Mouse (Mus musculus): Measurements from ENCODE around the gene Bmt2. TPM values are rescaled to one million over a fixed set of nuclear protein-coding genes. Genes with fewer than 3 reads are reported as not detected.
A peak's percentile ranks its signal among the peaks of the same experiment; 100 is the strongest.

The Bmt2 gene
- polyA plus RNA-seq, 1 experiment from 2014 or later: 5.8 TPM

DNA sequence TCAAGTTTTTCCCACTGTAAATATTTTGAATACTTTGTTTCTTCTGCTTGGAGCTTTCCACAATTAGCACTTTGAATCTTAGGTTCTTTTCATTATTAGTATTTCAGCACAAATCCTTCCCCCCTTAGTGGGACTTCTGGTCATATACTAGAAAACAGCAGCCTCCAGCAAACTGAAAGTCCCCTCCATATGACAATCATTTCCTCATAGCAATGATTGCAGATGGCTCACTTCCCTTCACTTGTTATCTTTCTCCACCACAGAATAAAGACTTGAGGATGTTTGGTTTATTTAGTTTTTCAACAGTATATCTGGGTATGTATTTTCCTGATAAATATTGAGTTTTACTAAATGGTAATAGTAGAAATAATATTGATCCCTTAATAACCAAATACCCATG lies 12.6 kb upstream of the Bmt2 start:
- H3K27me3 ChIP-seq (replicated peaks; ENCODE audit: control insufficient read depth, insufficient read depth, low read length): no peaks in the 10 kb centered on the region
- no peak overlapping the region for H3K9ac ChIP-seq (ENCODE audit: low read depth, low read length)
- no peaks in the 10 kb centered on the region for H3K4me1 ChIP-seq (replicated peaks; ENCODE audit: control insufficient read depth, insufficient read depth, low read length)
- TF ChIP-seq CTCF (IDR thresholded peaks at IDR 0.05; ENCODE audit: low read depth): no peak
- H3K4me3 ChIP-seq (ENCODE audit: low read depth, low read length): no peak overlapping the region
- H3K4me2 ChIP-seq (replicated peaks; ENCODE audit: low read depth): no peak overlapping the region
- no peak overlapping the region for H3K27ac ChIP-seq (ENCODE audit: low read depth, low read length)
- ATAC-seq: no peak
- no peaks in the 10 kb centered on the region for H3K9me3 ChIP-seq (ENCODE audit: control insufficient read depth)
- no peaks in the 10 kb centered on the region for H3K36me3 ChIP-seq (ENCODE audit: control insufficient read depth, insufficient read depth)

DNA sequence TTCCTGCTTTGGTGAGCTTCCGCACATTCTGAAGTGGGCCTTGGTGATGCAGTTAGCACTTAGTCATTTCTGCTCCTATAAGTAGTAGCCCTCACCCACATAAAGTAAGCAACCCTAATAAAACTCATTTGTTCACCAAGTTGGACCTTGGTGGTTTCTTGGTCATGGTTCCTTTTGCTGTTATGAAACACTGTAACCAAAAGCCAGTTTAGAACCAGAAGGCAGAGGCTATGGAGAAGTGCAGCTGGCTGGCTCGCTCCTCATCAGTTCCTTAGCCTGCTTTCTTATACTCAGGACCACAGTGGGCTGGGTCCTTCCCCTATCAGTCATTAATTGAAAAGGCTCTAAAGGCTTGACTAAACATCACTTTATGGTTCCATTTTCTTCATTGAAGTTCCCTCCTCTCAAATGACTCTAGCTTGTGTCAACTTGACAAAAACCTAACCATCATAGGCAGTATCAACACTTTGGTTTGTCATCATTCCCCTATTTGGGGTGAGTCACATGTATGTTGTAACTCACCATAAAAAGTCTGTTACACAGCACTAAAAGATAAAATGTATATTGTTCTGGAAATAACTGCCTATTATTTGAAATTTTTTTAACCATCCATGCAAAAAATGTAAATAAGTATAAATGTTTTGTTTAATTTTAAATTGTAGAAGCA lies 6.3 kb upstream of the Bmt2 start:
- no peak overlapping the region for H3K27ac ChIP-seq (ENCODE audit: low read depth, low read length)
- H3K27me3 ChIP-seq (replicated peaks; ENCODE audit: control insufficient read depth, insufficient read depth, low read length): no peaks in the 10 kb centered on the region
- no peaks in the 10 kb centered on the region for H3K36me3 ChIP-seq (ENCODE audit: control insufficient read depth, insufficient read depth)
- H3K9ac ChIP-seq (ENCODE audit: low read depth, low read length): no peak overlapping the region
- no peak for TF ChIP-seq CTCF (IDR thresholded peaks at IDR 0.05; ENCODE audit: low read depth)
- no peaks in the 10 kb centered on the region for H3K4me1 ChIP-seq (replicated peaks; ENCODE audit: control insufficient read depth, insufficient read depth, low read length)
- no peak overlapping the region for H3K4me2 ChIP-seq (replicated peaks; ENCODE audit: low read depth)
- no peaks in the 10 kb centered on the region for H3K9me3 ChIP-seq (ENCODE audit: control insufficient read depth)
- no peak for ATAC-seq
- 96% methylated on average over 2 of the region's 2 CpGs for WGBS
- no peak overlapping the region for H3K4me3 ChIP-seq (ENCODE audit: low read depth, low read length)

DNA sequence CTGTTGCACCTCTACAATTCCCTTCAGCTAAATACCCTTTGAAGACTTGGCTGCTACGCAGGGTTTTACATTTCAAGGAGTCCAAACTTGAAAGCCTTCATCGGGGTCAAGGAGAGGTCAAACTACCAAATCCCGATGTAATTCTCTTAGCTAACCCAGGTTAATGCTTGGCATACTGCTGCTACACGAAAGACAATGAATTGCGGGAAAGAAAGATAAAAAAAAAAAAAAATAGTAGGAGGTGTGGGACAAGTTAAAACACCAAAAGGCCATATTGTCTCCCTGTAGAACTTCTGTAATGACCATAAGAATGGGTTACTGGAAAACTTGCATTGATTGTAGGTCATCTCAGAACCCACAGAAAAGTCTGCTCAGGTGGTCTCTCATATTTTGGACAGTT lies 583 bp upstream of the Bmt2 start:
- no peak overlapping the region for H3K27ac ChIP-seq (ENCODE audit: low read depth, low read length)
- 0 out of 2 replicates have a peak, but pooled peaks cover 4% of the 10 kb centered on the region for H3K4me1 ChIP-seq (replicated peaks; ENCODE audit: control insufficient read depth, insufficient read depth, low read length)
- no peak for ATAC-seq
- H3K36me3 ChIP-seq (ENCODE audit: control insufficient read depth, insufficient read depth): no peaks in the 10 kb centered on the region
- no peaks in the 10 kb centered on the region for H3K9me3 ChIP-seq (ENCODE audit: control insufficient read depth)
- no peak for TF ChIP-seq CTCF (IDR thresholded peaks at IDR 0.05; ENCODE audit: low read depth)
- WGBS: 15% methylated on average over 5 of the region's 5 CpGs
- H3K4me3 ChIP-seq (ENCODE audit: low read depth, low read length): peak overlapping the region; percentile 96
- H3K4me2 ChIP-seq (replicated peaks; ENCODE audit: low read depth): peak overlapping the region; percentile 84
- H3K9ac ChIP-seq (ENCODE audit: low read depth, low read length): peak overlapping the region; percentile 37
- H3K27me3 ChIP-seq (replicated peaks; ENCODE audit: control insufficient read depth, insufficient read depth, low read length): no peaks in the 10 kb centered on the region

DNA sequence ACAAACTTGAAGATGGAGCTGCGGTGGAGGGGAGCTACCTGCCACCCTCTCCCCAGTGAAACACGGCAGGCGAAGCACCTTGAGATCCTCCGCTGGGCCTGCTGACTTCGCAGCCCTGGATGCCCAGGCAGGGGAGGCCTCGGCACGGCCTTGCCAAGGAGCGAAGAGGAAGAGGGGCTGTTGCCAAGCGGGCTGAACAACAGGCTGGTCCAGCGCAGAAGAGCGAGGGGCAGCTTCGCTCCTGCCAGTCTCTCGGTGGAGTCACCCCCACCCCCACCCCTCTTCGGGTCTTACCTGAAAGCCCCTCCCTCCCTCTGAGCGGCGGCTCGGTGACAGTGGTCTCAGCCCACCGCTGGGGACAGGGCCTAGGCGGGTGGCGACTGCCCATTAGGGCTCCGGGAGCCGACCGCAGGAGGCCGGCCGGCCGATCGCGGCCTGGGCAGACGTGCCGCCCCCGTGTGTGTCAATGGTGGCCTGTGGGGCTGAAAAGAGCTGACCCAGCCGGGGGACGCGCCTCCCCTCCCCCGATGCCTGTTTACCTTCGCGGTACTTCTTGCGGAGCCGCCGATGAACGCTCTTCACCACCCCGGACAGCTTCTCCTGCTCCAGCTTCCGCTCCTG lies 515 bp downstream of the Bmt2 start:
- WGBS: under 1% methylated on average over 40 of the region's 43 CpGs
- Histone ChIP-seq H3K27me3 (replicated peaks; ENCODE audit: control insufficient read depth, insufficient read depth, low read length) (no peaks in the 10 kb centered on the region), H3K4me3 (ENCODE audit: low read depth, low read length) (peak overlapping the region; percentile 96), H3K27ac (ENCODE audit: low read depth, low read length) (peak overlapping the region; percentile 88), H3K4me1 (replicated peaks; ENCODE audit: control insufficient read depth, insufficient read depth, low read length) (0 out of 2 replicates have a peak, but pooled peaks cover 4% of the 10 kb centered on the region), H3K36me3 (ENCODE audit: control insufficient read depth, insufficient read depth) (no peaks in the 10 kb centered on the region), H3K4me2 (replicated peaks; ENCODE audit: low read depth) (peak overlapping the region; percentile 84), H3K9me3 (ENCODE audit: control insufficient read depth) (no peaks in the 10 kb centered on the region), H3K9ac (ENCODE audit: low read depth, low read length) (peak overlapping the region; percentile 95)
- ATAC-seq: peak; percentile 70
- TF ChIP-seq CTCF (IDR thresholded peaks at IDR 0.05; ENCODE audit: low read depth): no peak

DNA sequence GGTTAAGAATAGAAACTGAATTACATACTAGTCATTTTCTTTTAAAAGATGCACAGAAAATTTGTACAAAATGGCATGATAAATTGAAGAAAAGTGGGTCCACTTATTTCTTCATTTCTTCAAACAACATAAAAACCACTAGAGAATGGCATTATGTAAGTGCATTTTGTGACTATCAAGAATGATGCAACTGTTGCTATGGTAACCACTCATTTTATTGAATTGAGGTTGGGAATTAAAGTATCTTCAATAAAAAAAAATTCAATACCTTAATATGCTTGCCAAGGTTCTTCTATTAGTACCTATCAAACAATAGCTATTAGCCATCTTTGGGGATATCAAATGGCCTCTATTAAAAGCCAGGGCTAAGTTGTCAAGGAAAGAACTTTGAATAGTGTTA lies 1.6 kb downstream of the Bmt2 start:
- TF ChIP-seq CTCF (IDR thresholded peaks at IDR 0.05; ENCODE audit: low read depth): no peak
- Histone ChIP-seq H3K4me3 (ENCODE audit: low read depth, low read length) (0 out of 2 replicates have a peak overlapping the region, but pooled peaks have one; percentile 96), H3K9ac (ENCODE audit: low read depth, low read length) (no peak overlapping the region), H3K36me3 (ENCODE audit: control insufficient read depth, insufficient read depth) (no peaks in the 10 kb centered on the region), H3K9me3 (ENCODE audit: control insufficient read depth) (no peaks in the 10 kb centered on the region), H3K4me1 (replicated peaks; ENCODE audit: control insufficient read depth, insufficient read depth, low read length) (0 out of 2 replicates have a peak, but pooled peaks cover 4% of the 10 kb centered on the region), H3K4me2 (replicated peaks; ENCODE audit: low read depth) (peak overlapping the region; percentile 84; the same call in 1 of the 2 replicates), H3K27ac (ENCODE audit: low read depth, low read length) (no peak overlapping the region), H3K27me3 (replicated peaks; ENCODE audit: control insufficient read depth, insufficient read depth, low read length) (no peaks in the 10 kb centered on the region)
- ATAC-seq: no peak

DNA sequence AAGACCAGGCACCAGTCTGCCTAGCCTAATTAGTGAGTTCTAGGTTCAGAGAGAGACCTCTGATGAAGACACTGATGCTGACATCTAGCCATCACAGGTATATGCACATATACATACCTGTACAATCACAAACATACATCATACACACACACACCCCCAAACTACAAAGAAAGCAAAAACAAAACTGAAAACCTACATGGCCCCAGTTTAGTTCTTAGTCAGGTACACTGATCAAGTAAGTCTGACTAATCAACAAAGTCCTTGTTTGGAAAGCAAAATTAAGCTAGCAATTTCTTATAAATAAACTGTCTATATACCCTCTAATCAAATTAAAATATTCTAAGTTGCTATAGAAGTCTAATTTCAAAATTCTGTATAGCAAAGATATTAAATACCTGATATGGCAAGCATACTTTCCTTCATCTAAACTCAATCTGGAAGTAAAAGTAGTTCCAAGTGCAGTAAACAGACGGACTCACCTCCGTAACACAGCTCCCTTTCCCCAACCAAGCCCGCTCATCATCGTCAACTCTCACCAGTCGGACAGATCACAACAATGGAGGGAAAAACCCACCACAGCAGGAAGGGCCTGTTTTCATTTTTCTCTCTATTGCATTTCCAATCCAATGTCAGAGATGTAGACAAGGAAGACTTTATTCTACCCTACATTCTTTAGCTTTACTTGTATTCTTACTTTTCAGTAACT lies 3.0 kb downstream of the Bmt2 start:
- H3K27ac ChIP-seq (ENCODE audit: low read depth, low read length): no peak overlapping the region
- H3K9me3 ChIP-seq (ENCODE audit: control insufficient read depth): no peaks in the 10 kb centered on the region
- no peaks in the 10 kb centered on the region for H3K36me3 ChIP-seq (ENCODE audit: control insufficient read depth, insufficient read depth)
- ATAC-seq: no peak
- 91% methylated on average over 5 of the region's 5 CpGs for WGBS
- no peaks in the 10 kb centered on the region for H3K27me3 ChIP-seq (replicated peaks; ENCODE audit: control insufficient read depth, insufficient read depth, low read length)
- H3K4me1 ChIP-seq (replicated peaks; ENCODE audit: control insufficient read depth, insufficient read depth, low read length): 0 out of 2 replicates have a peak, but pooled peaks cover 4% of the 10 kb centered on the region
- no peak for TF ChIP-seq CTCF (IDR thresholded peaks at IDR 0.05; ENCODE audit: low read depth)
- H3K9ac ChIP-seq (ENCODE audit: low read depth, low read length): no peak overlapping the region
- H3K4me2 ChIP-seq (replicated peaks; ENCODE audit: low read depth): no peak overlapping the region
- H3K4me3 ChIP-seq (ENCODE audit: low read depth, low read length): no peak overlapping the region
